Mouse (Mus musculus) left cerebral cortex, adult 9 months (tissue): ENCODE results near the gene Lrrc8a.

Experiments
- DNase-seq, 2 experiments: peaks; one replicate each; pipeline ENCODE4 v3.0.0; 2022; ENCODE audit warnings: low spot score in 2 of 2

Gene Lrrc8a

DNA sequence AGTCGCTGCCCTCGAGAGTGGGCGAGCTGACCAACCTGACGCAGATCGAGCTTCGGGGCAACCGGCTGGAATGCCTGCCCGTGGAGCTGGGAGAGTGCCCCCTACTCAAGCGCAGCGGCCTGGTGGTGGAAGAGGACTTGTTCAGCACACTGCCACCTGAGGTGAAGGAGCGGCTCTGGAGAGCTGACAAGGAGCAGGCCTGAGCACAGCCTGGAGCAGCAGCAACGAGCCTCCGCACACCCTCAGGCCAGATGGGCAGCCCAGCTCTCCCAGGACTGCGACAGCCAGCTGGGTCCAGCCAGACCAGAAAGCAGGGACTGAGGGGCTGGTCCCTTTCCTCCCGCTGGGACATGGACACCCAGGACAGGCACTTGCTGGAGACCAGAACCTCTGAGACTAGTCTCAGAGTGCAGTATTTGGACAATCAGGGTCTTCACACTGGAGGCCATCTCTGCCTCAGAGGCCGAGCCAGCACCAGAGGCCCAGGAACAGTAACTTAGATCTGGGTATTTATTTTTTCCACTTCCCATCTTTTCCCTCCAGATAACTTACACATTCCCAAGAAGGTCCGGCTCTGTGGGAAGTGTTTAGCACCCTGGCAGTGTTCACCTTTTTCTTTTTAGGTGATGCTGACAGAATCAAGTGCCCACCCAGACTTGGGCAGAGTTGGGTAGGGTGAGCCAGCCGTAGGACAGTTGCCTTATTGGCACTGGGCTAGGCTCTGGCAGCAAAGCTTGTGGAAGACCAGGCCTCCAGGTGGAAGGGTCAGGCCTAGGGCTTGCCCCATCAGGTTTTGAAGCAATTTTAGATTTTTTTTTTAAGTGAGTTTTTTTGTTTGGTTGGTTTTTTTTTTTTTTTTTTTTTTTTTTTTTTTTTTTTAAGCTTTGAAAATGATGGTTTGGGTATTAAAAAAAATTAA is 24.7 kb downstream of the Lrrc8a start:
- no peak for DNase-seq

DNA sequence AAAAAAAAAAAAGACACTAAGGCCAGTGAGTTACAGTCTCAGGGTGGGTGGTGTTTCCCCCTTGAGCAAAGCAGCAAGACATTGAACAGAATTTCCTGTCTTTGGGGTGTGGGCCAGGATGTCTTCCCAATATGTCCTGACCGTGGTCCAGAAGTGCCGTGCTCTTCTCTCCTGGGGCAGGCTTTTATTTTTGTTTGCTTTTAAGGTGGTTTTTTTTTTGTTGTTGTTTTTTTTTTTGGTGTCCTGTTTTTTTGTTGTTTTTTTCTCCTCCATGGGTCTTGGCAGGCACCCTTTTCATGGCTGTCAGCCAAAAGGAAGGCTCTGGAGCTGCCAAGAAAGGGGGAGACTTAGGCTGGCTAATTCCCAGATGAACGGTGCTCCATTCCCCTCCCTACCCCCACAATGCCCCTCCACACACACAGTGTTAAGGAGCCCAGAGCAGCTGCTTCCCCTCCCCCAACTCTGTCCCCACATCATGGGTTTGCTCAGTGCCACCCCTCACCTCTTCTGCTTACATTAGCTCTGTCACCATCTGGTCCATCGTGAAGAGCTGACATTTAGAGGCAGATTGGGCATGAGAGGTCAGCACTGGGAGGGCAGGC is 25.4 kb downstream of the Lrrc8a start:
- peak in 1 of 2 experiments; percentile 40 for DNase-seq

DNA sequence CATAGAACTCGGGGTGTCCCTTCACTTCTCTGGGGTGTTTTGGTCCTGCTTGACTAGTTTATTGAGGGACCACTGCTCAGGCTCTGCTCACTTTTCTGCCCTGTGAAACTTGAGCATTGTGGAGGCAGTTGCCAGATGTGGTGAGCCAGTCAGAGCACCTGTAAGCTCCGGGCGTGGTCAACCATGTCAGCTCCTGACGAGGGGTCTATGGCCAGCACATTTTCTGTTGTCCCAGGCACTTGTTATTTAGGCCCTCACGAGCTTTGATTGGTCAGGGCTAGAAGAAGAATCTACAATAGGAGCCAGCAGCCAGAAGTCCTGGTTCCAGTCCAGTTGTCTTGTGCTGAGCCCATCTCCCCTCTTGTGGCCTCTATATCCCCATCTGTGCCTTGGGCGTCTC is 26.3 kb downstream of the Lrrc8a start:
- no peak for DNase-seq

DNA sequence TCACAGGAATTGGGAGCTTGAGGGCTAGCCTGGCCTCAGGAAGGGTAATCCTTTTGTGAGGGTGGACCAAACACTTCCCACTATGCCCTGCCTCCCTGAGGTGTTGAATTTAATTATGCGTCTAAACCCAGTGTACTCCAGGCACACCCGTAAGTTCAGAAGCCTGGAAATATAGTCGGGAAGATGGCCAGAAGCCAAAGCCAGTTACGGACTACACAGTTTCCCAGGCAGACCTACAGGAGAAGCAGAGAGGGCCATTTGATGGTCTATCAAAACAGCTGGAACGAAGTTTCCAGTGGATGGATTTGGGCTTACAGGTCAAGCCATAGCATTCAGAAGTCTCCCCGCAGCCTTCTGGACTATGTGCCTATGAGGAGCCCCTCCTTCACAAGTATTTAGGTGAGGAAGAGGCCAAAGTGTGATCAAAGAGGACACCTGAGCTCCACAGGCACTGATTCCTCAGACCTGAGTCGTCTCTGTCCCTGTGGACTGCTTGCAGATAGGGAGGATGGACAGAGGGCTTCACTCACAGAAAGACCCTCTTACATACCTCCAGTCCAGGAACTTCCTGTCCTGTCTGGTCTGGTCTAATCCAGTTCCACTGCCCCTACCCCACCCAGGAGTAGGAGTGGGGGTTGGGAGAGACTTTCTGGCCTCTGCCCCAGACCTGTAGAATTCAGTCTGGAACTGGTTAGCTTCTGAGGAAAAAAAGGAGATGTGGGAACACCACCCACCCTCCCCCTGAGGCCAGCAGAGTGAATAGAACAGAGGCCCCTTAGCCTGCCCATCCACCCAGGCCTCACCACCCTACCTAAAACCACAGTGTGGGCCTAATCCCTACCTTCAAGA is 27.4 kb downstream of the Lrrc8a start:
- DNase-seq = no peak

DNA sequence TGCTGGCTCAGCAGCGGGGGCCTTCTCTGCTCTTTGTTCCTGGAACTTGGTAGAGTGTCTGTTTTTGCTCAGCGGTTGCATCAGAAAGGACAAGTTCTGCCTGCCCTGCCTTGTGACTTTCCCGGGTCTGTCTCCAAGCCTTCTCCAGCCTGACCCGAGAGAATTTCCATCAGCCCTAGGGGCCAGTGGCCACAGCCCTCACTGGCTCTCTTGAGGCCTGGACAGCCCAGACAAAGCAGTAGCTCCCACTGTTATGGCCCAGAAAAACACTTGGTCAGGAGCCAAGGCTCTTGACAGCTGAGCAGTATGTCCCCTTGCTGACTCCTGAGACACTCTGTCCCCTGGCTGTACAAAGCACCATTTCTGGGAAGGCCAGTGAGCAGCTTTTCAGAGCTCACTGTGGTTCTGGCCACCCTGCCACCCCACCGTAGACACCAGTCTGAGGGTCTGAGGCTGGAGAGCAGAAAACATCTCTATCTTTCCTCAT is 28.3 kb downstream of the Lrrc8a start, which contains the start of gene Phyhd1:
Phyhd1 (plus strand) TSS at position 437 of the 487 bp plus-strand sequence.
- peak; percentile 61 to 79 for DNase-seq

DNA sequence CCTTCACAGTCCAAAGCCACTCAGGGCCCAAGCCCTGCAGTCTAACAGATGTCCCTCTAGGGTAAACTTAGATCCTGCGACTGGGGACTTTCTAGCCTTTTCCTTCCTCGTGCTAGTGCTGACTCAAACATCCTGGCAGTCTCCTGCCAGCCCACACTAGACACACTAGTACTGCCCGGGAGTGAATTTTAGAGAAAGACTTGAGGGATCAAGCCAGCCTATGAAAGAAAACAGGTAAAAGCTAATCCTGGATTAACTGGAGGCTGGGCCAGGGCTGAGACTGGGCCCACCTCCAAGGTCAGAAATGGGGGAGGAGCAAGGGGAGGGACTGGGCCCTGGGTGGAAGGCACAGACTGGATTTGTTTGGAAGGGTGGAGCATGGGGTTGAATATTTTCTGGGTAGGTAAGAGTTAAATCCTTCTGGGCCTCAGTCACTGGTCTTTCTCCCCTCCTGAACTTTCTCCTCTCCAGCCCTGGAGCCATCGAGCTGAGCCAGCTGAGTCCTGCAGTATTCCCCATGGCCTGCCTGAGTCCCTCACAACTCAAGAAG is 29.0 kb downstream of the Lrrc8a start:
- peak in 1 of 2 experiments; percentile 60 for DNase-seq

DNA sequence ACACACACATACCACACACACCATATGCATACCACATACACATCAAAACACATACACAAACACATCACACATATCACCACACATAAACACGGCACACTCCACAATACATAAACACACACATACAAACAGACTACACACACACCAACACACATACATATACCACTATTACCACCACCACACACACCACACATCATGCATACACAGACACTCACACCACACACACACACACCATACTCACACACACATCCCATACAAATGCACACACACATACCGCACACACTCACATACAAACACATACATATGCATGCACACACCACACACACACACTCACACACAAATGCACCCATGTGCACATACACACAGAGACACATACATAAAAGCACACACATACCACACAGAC is 30.0 kb downstream of the Lrrc8a start:
- no peak for DNase-seq

DNA sequence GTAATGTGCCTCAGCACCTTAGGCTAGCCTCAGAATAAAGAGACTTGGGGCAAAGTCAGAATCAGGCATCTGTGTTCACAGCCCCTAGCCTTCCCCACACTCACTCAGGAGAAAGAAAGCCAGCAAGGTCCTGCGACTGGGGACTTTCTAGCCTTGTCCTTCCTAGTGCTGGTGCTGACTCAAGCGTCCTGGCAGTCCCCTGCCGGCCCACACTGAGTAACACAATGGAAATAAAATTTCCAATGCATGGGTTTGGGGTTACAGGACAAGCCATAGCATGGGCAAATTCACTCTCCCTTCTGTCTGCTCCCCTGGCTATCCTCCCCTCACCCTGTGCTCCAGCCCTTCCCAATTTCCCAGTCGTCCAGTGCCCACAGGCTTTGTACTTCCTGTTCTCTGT is 30.9 kb downstream of the Lrrc8a start:
- no peak for DNase-seq

DNA sequence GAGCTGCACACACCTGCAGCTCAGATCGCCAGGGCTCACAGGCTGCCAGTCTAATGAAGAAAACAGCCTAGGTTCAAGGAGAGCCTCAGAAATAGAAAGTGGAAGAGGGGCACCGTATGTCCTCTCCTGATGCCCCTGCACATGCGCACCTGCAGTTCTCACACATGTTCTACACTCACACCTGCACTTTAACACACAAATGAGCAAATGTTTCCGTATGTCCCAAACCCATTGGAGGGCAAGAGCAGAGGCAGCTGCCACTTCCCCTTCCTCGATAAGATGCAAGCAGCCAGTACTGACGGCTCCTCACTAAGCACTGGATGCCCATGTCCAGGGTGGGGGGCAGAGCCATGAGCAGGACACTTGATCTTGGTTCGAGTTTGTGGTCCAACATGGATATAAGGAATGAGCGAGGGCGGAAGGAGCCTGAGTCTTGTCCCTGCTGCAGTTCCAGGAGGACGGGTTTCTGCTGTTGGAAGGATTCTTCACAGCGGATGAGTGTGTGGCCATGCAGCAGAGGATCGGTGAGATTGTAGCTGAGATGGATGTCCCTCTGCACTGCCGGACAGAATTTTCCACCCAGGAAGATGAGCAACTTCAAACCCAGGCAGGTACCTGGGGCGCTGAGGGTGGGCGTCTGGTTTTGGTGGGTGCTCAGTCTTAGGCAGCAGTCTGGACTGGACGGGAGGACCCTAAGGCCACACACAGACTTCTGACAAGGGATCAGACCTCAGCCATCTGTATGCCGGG is 31.9 kb downstream of the Lrrc8a start:
- DNase-seq = no peak

DNA sequence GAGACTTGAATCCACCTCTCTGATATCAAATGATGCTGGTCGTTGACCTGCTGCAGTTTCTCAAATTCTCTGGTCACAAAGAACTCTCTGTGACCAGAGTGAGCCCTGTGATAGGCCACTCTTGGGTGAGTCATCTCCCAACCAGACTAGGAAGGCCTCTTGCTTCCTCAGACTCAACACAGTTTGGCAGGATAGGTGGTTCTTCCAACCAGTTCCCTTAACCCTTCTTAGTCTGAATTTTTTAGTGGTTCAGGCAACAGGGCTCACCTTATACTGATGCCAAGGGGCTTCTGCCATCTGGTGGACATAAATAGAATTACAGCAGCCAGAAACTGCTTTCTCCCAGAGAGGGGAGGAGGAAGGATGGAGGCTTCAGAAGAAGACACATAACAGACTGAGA is 32.6 kb downstream of the Lrrc8a start:
- peak; percentile 64 to 86 for DNase-seq

DNA sequence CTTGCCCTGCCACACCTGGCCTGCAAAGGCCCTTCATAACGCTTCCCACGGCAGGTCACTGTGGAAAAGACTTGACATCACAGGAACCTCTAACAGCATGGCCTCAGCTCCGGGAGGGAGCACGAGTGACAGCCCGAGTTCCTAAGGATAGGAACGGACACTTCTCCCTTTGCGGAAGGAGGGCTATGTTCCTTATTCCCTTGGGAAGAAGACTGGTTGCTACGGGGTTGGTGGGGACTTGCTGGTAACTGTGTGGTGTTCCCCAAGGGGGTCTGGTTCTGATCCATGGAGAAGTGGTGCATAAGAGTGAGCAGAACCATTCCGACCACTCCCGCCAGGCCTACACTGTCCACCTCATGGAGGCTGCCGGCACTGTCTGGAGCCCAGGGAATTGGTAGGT is 43.2 kb downstream of the Lrrc8a start, which contains the start of gene Gm28038:
Gm28038 (plus strand) TSS at position 301 of the 400 bp plus-strand sequence.
- no peak for DNase-seq

DNA sequence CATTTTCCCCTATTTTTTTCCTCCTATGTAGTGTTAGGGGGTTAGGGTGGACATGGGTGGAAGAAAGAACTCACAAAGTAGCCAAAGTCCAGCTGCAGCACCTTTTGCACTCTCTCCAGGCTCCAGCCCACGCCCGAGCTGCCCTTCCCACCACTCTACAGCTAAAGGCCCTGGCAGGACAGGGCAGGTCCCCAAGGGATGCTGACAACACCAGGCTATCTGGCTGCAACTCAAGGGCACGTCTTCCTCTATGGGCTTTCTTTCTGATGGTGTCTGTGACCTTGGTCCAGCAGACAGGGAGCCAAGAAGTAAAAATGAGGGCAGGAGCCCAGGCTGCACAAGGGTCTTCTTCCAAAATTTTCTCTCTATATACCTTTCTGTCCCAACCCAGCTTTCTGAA is 44.1 kb downstream of the Lrrc8a start:
- no peak for DNase-seq

DNA sequence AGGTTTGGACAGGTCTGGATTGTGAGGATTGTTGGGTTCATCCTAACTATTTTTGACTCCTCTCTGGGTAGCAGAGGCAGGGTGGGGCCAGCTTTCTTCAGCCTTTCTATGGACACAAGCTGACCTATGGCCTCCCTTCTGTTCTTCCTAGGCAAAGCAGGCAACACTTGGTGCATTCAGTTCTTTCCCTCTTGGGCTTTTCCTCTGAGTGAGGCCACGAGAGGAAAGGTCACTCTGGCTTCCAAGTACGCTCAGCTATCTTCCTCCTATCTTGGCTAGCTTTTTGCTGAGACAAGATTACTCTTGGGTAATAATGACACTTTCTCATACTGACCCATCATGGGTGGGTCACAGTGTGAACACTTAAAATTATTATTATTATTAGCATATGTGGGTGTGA is 45.7 kb downstream of the Lrrc8a start:
- DNase-seq = no peak

DNA sequence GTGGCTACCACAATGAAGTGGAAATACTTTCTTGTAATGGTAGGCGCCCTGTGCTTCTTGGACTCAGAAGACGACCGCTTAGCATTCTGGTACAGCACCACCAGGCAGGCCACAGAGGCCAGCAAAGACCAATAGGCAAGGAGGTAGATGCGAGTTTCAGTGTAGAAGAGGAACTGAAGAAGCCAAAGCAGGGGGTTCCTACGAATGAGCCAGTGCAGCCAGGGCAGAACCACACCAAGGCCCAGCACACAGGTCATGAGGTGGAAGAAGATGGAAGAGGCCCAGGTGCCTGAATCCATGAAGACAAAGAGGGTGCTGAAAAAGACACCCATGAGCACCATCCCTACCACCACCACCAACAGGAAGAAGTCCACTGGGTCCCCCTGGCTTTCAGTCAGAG is 47.5 kb downstream of the Lrrc8a start:
- no peak for DNase-seq

DNA sequence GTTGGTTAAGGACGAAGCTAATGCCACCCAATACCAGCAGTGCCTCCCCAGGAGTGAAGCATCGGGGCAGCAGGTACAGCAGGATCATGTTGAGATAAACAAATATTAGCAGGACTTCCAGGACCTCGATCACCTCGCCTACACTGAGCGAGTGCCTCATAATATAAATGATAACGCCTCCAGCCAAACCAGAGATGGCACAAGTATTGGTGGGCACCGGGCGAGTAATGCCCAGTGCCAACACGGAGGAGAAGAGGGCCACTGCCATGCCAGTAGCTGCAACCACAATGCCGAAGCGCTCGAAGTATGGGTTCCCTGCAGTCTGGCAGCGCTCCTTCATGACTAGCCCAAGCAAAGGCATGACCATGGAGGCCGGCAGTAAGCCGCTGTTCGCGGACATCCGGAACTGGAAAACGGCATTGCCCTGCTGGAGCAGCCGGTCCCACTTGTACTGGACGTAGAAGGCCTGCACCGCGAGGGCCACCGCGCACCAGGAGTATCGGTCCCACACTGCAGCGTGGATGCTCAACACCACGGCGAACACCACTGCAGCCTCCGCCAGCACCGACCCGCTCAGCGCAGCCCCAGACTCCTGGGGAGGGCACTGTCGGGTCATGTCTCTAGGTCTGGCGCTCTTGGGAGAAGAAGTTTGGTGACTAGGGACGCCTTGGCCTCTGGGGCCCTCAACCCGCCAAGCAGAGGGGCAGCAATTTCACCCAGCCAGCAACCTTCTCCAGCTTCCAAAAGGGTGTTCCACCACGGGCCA is 48.1 kb downstream of the Lrrc8a start:
- DNase-seq = no peak

DNA sequence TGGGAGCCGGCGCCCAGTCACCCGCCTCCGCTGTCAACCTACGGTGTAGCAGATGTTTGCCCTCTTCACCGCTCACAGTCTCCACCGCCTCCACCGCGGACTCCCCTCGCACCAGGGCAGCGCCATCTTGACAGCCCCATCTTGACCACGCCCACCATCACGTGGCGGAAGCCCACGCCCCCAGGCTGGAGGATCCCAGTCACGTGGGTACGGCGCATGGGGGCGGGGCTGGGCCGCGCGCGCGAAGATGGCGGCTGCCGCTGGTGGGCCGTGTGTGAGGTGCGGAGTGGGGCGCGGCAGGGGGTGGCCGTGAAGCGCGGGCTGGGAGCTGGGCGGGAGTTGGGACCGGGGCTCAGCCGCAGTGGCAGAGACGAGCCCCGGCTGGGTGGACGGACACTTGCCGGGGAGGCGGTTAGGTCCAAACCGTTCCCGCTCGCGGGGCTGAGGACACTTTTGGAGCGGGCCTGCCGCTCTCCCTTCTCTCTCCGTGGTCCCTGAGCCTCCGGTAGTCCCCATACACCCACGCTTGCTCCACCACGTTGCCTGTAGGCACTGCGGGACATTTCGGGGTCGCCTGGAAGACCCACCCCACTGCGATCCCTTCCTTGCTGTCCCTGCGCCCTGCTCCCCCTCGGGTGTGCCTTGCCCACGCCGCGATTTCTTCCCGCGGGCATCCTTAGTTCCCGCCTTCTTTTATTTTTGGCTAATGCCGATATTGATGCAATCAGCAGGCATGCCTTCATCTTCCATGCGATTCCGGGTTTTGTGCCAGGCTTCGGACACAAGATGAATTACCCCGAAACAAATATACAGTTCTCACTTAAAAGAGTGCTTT is 48.9 kb downstream of the Lrrc8a start, which contains the start of the genes Dolk and Nup188:
Dolk (minus strand) TSS at position 143 of the 835 bp plus-strand sequence.
Nup188 (plus strand) TSS at position 206 of the 835 bp plus-strand sequence.
- peak; percentile 81 to 94 for DNase-seq

DNA sequence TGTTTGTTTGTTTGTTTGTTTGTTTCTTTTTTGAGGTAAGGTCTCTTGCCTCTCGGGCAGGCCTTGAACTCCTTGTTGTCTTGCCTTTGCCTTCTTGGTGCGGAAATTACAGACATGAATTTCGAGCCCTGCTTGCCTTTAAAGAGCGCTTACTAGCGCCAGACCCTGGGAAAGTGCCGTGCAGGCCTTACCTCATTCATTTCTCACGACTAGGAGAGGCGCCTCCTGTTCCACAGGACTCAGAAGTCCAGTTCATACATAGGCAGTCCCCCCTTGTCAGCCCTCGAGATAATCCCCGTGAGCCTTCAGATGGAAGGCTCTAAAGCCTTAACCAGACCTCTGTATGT is 49.5 kb downstream of the Lrrc8a start:
- no peak for DNase-seq

DNA sequence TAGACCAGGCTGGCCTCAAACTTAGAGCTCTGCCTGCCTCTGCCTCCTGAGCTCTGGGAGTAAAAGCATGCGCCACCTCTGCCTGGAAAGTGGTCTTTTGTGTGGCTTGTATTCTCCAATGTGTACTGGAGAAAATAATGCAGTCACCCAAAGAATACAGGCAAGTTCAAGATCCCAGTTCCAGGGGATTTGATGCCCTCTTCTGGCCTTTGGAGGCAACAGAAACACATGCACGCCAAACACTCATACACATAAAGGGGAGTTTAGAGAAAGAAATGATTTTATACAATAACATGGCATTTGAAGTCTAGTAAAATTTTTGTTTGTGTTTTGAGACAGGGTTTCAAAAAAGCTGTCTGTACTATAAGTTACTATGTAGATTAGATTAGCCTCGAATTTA is 62.0 kb downstream of the Lrrc8a start:
- no peak for DNase-seq

DNA sequence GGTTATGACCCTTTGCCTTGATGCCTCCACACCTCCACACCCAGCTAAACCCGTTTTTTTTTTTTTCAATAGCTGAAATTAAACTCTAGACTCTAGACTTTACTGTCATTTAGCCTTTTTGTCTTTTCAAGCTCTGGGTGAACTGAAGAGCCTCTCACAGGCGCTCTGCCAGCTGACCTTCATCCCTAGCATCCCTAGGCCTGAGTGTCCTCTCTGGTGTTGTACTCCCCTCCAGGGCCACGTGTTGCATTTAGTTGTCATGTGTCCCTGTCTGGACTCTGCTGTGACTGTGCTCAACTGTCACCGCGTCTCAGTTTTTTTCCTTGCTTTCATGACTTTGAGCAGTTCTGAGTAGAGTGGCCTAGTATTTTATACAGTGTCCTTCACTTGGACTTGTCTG is 62.5 kb downstream of the Lrrc8a start:
- no peak for DNase-seq
